Mouse (Mus musculus) CD4-positive naive resting alpha-beta T cell, adult 76 days (primary cell): ENCODE measurements around the gene Fktn. TPM values are rescaled to one million over a fixed set of nuclear protein-coding genes. Genes with fewer than 3 reads are reported as not detected.

ENCODE experiments used
- total RNA-seq: library from RNA; stranded (reverse); gene quantifications from one replicate; pipeline ENCODE4 v1.2.4, GENCODE M21; 2023

Fktn gene
- 2.4 TPM for total RNA-seq

GRCm38 (mm10) chr4:53713704-53714050 lies at the start of gene Fktn:
Gene Fktn (plus strand): TSS chr4:53713998.

GRCm38 (mm10) chr4:53825821-53826605 lies 112.2 kb downstream of the Fktn start, which contains the start of gene Tmem38b:
Gene Tmem38b (plus strand): TSS chr4:53826045.

Other genes starting within 250 kb of the Fktn start
- not detected for gene Fsd1l, start 82.5 kb upstream of the Fktn start, total RNA-seq
- not detected for gene Tal2, start 65.7 kb downstream of the Fktn start, total RNA-seq
- 7.1 TPM for gene Tmem38b, start 112.0 kb downstream of the Fktn start, total RNA-seq